Mouse (Mus musculus) forebrain, postnatal 0 days (tissue): ENCODE results near the gene Cfap44. TPM values are rescaled to one million over a fixed set of nuclear protein-coding genes. Genes with fewer than 3 reads are reported as not detected.

Source experiments
- ATAC-seq: fragments of 200-750 bp; cut with Nextera tagmentation; 2 replicates; pipeline ENCODE4 v1.8.0; 2017; ENCODE audit warnings: mild to moderate bottlenecking, moderate library complexity
- DNase-seq: peaks from one replicate; pipeline ENCODE4 v3.0.0-alpha.2; 2015
- H3K27ac ChIP-seq: fragments of 300-500 bp; sonication (generic); 2 replicates; pipeline ENCODE4 v1.5.1; 2014; ENCODE audit warnings: low read depth, mild to moderate bottlenecking, antibody characterized with exemption, low read length, moderate library complexity, mixed read lengths
- H3K27me3 ChIP-seq: fragments of 300-500 bp; sonication (generic); 2 replicates; pipeline ENCODE4 v1.6.1; 2014; ENCODE audit warnings: mild to moderate bottlenecking, low read length, mixed read lengths; ENCODE audit not compliant: insufficient read depth
- H3K36me3 ChIP-seq: fragments of 300-500 bp; sonication (generic); 2 replicates; pipeline ENCODE4 v1.6.1; 2014; ENCODE audit warnings: mild to moderate bottlenecking, moderate library complexity; ENCODE audit not compliant: insufficient read depth
- H3K4me1 ChIP-seq: fragments of 300-500 bp; sonication (generic); 2 replicates; pipeline ENCODE4 v1.6.1; 2014; ENCODE audit warnings: antibody characterized with exemption; ENCODE audit not compliant: insufficient read depth
- H3K4me2 ChIP-seq: fragments of 300-500 bp; sonication (generic); 2 replicates; pipeline ENCODE4 v1.6.1; 2014; ENCODE audit warnings: low read depth, mild to moderate bottlenecking, moderate library complexity
- H3K4me3 ChIP-seq: fragments of 300-500 bp; sonication (generic); 2 replicates; pipeline ENCODE4 v1.5.1; 2014; ENCODE audit warnings: low read depth, low read length, mixed read lengths
- H3K9ac ChIP-seq: fragments of 300-500 bp; sonication (generic); 2 replicates; pipeline ENCODE4 v1.6.1; 2014; ENCODE audit warnings: mild to moderate bottlenecking
- H3K9me3 ChIP-seq: fragments of 300-500 bp; sonication (generic); 2 replicates; pipeline ENCODE4 v1.6.1; 2016; ENCODE audit warnings: low read length
- CTCF ChIP-seq: sonication (generic); IDR thresholded peaks from 2 replicates; pipeline ENCODE4 v1.5.1; 2016; ENCODE audit warnings: antibody characterized with exemption, control low read depth, low read depth
- whole genome bisulfite sequencing: fragments of 180-500 bp; shearing (Covaris S2); extraction: QIAGEN DNeasy Blood & Tissue Kit; methylation state at CpG from one replicate; pipeline ENCODE4 v1.1.7; 2014; 5-methylcytosine and 5-hydroxymethylcytosine counted together
- polyA plus RNA-seq: library from polyadenylated mRNA; unstranded; fragments of >200 nt; fragmentation: Nextera tagmentation; extraction: Ambion mirVana; gene quantifications from 2 replicates; pipeline ENCODE4 v1.2.1, GENCODE M21; 2015
- total RNA-seq: library from RNA; depleted of rRNA; stranded (reverse); fragments of >200 nt; gene quantifications from 2 replicates; pipeline ENCODE4 v1.2.3, GENCODE M21; 2014

Gene Cfap44
- total and polyA plus RNA-seq, 2 experiments from 2014 or later = 2.5 to 9.6 TPM

GRCm38 (mm10) chr16:44361921-44362890 is 32.4 kb upstream of the Cfap44 start:
- Histone ChIP-seq H3K27ac (no peak overlapping the region), H3K9me3 (no peaks in the 10 kb centered on the region), H3K4me2 (no peak overlapping the region), H3K4me3 (no peak overlapping the region), H3K36me3 (peaks cover 10% of the 10 kb centered on the region), H3K27me3 (no peaks in the 10 kb centered on the region), H3K4me1 (no peaks in the 10 kb centered on the region), H3K9ac (no peak overlapping the region)
- 86% methylated on average over 10 of the region's 10 CpGs for WGBS
- peak; percentile 55; the same call in 1 of the 2 replicates for ATAC-seq
- DNase-seq = peak; percentile 63
- peak; percentile 80 for TF ChIP-seq CTCF

GRCm38 (mm10) chr16:44365522-44365921 is 29.1 kb upstream of the Cfap44 start:
- no peak overlapping the region for H3K9ac ChIP-seq
- no peaks in the 10 kb centered on the region for H3K4me1 ChIP-seq
- H3K4me3 ChIP-seq = no peak overlapping the region
- H3K9me3 ChIP-seq = no peaks in the 10 kb centered on the region
- H3K36me3 ChIP-seq = peaks cover 16% of the 10 kb centered on the region
- H3K27ac ChIP-seq = no peak overlapping the region
- ATAC-seq (no peak), DNase-seq (no peak)
- WGBS = 95% methylated on average over 7 of the region's 7 CpGs
- H3K4me2 ChIP-seq = no peak overlapping the region
- no peaks in the 10 kb centered on the region for H3K27me3 ChIP-seq
- no peak for TF ChIP-seq CTCF

- 94% methylated on average over 4 of the region's 4 CpGs for WGBS
- DNase-seq (no peak), ATAC-seq (no peak)
- Histone ChIP-seq H3K4me3 (no peak overlapping the region), H3K9ac (no peak overlapping the region), H3K9me3 (no peaks in the 10 kb centered on the region), H3K27ac (no peak overlapping the region), H3K4me1 (no peaks in the 10 kb centered on the region), H3K4me2 (no peak overlapping the region), H3K27me3 (no peaks in the 10 kb centered on the region), H3K36me3 (peaks cover 31% of the 10 kb centered on the region; the same call in 1 of the 2 replicates)
- no peak for TF ChIP-seq CTCF
These were observed 19.1 kb upstream of the Cfap44 start for GRCm38 (mm10) chr16:44375459-44375858.

GRCm38 (mm10) chr16:44380006-44380405 is 14.6 kb upstream of the Cfap44 start:
- no peak for TF ChIP-seq CTCF
- ATAC-seq (no peak), DNase-seq (no peak)
- no peaks in the 10 kb centered on the region for H3K27me3 ChIP-seq
- H3K36me3 ChIP-seq = peaks cover 19% of the 10 kb centered on the region; the same call in 1 of the 2 replicates
- 35% methylated on average over 4 of the region's 4 CpGs for WGBS
- H3K4me1 ChIP-seq = no peaks in the 10 kb centered on the region
- H3K27ac ChIP-seq = no peak overlapping the region
- no peak overlapping the region for H3K4me2 ChIP-seq
- no peak overlapping the region for H3K9ac ChIP-seq
- no peak overlapping the region for H3K4me3 ChIP-seq
- H3K9me3 ChIP-seq = no peaks in the 10 kb centered on the region

- H3K4me1 ChIP-seq = no peaks in the 10 kb centered on the region
- H3K9ac ChIP-seq = no peak overlapping the region
- no peak overlapping the region for H3K4me3 ChIP-seq
- no peak for DNase-seq
- no peak overlapping the region for H3K27ac ChIP-seq
- 19% methylated on average over 5 of the region's 5 CpGs for whole genome bisulfite sequencing
- no peaks in the 10 kb centered on the region for H3K27me3 ChIP-seq
- peaks cover 13% of the 10 kb centered on the region; the same call in 1 of the 2 replicates for H3K36me3 ChIP-seq
- TF ChIP-seq CTCF = no peak
- no peaks in the 10 kb centered on the region for H3K9me3 ChIP-seq
- no peak; the same call in 1 of the 2 replicates for ATAC-seq
- no peak overlapping the region for H3K4me2 ChIP-seq
These were observed 13.0 kb upstream of the Cfap44 start for GRCm38 (mm10) chr16:44381578-44381977.

GRCm38 (mm10) chr16:44383549-44383948 is 11.0 kb upstream of the Cfap44 start:
- Histone ChIP-seq H3K4me2 (no peak overlapping the region), H3K9me3 (no peaks in the 10 kb centered on the region), H3K4me3 (no peak overlapping the region), H3K9ac (no peak overlapping the region), H3K27me3 (no peaks in the 10 kb centered on the region), H3K36me3 (peaks cover 10% of the 10 kb centered on the region; the same call in 1 of the 2 replicates), H3K4me1 (no peaks in the 10 kb centered on the region), H3K27ac (no peak overlapping the region)
- TF ChIP-seq CTCF = no peak
- 8% methylated on average over 2 of the region's 2 CpGs for WGBS
- ATAC-seq (peak; percentile 78), DNase-seq (peak; percentile 36)

GRCm38 (mm10) chr16:44384251-44384650 is 10.3 kb upstream of the Cfap44 start:
- no peak for ATAC-seq
- DNase-seq = no peak
- Histone ChIP-seq H3K27ac (no peak overlapping the region), H3K9me3 (no peaks in the 10 kb centered on the region), H3K36me3 (peaks cover 3% of the 10 kb centered on the region; the same call in 1 of the 2 replicates), H3K9ac (no peak overlapping the region), H3K4me2 (no peak overlapping the region), H3K27me3 (no peaks in the 10 kb centered on the region), H3K4me3 (no peak overlapping the region), H3K4me1 (no peaks in the 10 kb centered on the region)
- WGBS = 56% methylated on average over 1 of the region's 1 CpGs
- no peak for TF ChIP-seq CTCF
